Mouse (Mus musculus) liver, embryonic 14.5 days (tissue): Measurements from ENCODE around the gene Mtmr12. TPM values are rescaled to one million over a fixed set of nuclear protein-coding genes. Genes with fewer than 3 reads are reported as not detected.

ENCODE experiments used
- ATAC-seq: fragments of 200-750 bp; cut with Nextera tagmentation; 2 replicates; pipeline ENCODE4 v1.8.0; 2017; ENCODE audit warnings: moderate number of reproducible peaks, mild to moderate bottlenecking, moderate library complexity; ENCODE audit not compliant: insufficient read depth
- DNase-seq, 3 experiments: peaks; one replicate each; pipeline ENCODE4 v3.0.0-alpha.2; 2012 to 2013; ENCODE audit warnings: low read depth in 3 of 3, low spot score in 3 of 3
- H3K27ac ChIP-seq: fragments of 300-500 bp; sonication (generic); 2 replicates; pipeline ENCODE4 v1.5.1; 2014; ENCODE audit warnings: moderate library complexity, mild to moderate bottlenecking, control low read depth, inconsistent platforms
- H3K27me3 ChIP-seq: fragments of 300-500 bp; sonication (generic); 2 replicates; pipeline ENCODE4 v1.6.1; 2014; ENCODE audit warnings: mild to moderate bottlenecking, low read length, moderate library complexity; ENCODE audit not compliant: control insufficient read depth, insufficient read depth
- H3K36me3 ChIP-seq: fragments of 300-500 bp; sonication (generic); replicated peaks from 2 replicates; pipeline ENCODE4 v1.6.1; 2014; ENCODE audit warnings: low read depth; ENCODE audit not compliant: control insufficient read depth, insufficient read depth
- H3K4me1 ChIP-seq, 2 experiments: fragments of 200-500 bp in 1 of 2; fragments of 300-500 bp in 1 of 2; sonication (generic) in 1 of 2; replicated peaks; 2 replicates each; pipeline ENCODE4 v1.6.1; 2012 to 2014; ENCODE audit warnings: antibody characterized with exemption in 1 of 2, inconsistent platforms in 1 of 2, low read length in 1 of 2; ENCODE audit not compliant: control insufficient read depth in 2 of 2, insufficient read depth in 2 of 2
- H3K4me2 ChIP-seq: fragments of 300-500 bp; sonication (generic); 2 replicates; pipeline ENCODE4 v1.6.1; 2014; ENCODE audit warnings: low read depth, mild to moderate bottlenecking, control low read depth, moderate library complexity
- H3K4me3 ChIP-seq, 2 experiments: fragments of 200-500 bp in 1 of 2; fragments of 300-500 bp in 1 of 2; sonication (generic) in 1 of 2; 2 replicates each; pipeline ENCODE4 v1.5.1; 2012 to 2014; ENCODE audit warnings: low read depth in 2 of 2, low read length in 2 of 2, mild to moderate bottlenecking in 2 of 2, control low read depth in 1 of 2, inconsistent platforms in 1 of 2, moderate library complexity in 1 of 2; ENCODE audit not compliant: insufficient read depth in 1 of 2
- H3K9ac ChIP-seq: fragments of 300-500 bp; sonication (generic); replicated peaks from 2 replicates; pipeline ENCODE4 v1.6.1; 2014; ENCODE audit warnings: mild to moderate bottlenecking, control low read depth, moderate library complexity
- H3K9me3 ChIP-seq: fragments of 300-500 bp; sonication (generic); 2 replicates; pipeline ENCODE4 v1.6.1; 2016; ENCODE audit warnings: low read length, mixed read lengths; ENCODE audit not compliant: control insufficient read depth
- CTCF ChIP-seq: IDR thresholded peaks from 2 replicates; pipeline ENCODE4 v1.5.1; 2016; ENCODE audit warnings: antibody characterized with exemption, low read depth, control low read depth
- EP300 ChIP-seq: IDR thresholded peaks from 2 replicates; pipeline ENCODE4 v1.6.1; 2016; ENCODE audit warnings: antibody characterized with exemption, low read depth
- WGBS: fragments of 180-500 bp; shearing (Covaris S2); extraction: QIAGEN DNeasy Blood & Tissue Kit; methylation state at CpG from one replicate; pipeline ENCODE4 v1.1.7; 2014; ENCODE audit not compliant: insufficient replicate concordance; 5-methylcytosine and 5-hydroxymethylcytosine counted together
- polyA plus RNA-seq, 2 experiments: library from polyadenylated mRNA; depleted of rRNA in 1 of 2; stranded (reverse) in 1 of 2; unstranded in 1 of 2; fragments of >200 nt; fragmentation: Nextera tagmentation in 1 of 2; extraction: Ambion mirVana in 1 of 2; gene quantifications; 2 replicates each; pipeline versions ENCODE4 v1.2.1 to v1.2.3; 2012 to 2014

The Mtmr12 gene
- polyA plus RNA-seq, 2 experiments: 6.4 to 7.2 TPM

DNA sequence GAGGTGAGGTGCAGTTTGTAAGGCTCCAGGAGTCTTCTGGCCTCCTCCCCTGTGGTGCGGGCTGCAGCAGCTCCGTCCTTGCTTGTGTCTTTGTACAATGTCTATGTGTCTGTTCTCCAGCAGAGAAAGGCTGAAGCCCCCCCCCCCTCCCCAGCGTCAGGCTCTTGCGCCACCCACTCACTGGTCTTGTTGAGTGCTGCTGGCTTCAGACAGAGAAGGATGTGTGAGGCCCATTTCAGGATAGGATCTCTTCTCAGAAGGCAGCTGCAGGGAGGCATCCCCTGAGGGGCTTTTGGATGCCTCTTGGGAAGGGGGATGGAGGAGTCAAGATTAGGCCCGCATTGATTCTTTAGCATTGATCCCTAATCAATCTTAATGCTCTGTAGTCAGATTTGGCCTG lies 13.0 kb downstream of the Mtmr12 start:
- H3K27ac ChIP-seq: no peak overlapping the region
- no peak for TF ChIP-seq CTCF
- TF ChIP-seq EP300: no peak
- DNase-seq: no peak
- H3K4me3 ChIP-seq: no peak overlapping the region
- H3K4me1 ChIP-seq: peaks cover 0 to 30% of the 10 kb centered on the region in 2 experiments; a peak in 3 of 4 replicates
- H3K36me3 ChIP-seq: no peaks in the 10 kb centered on the region
- ATAC-seq: no peak
- H3K9ac ChIP-seq: no peak overlapping the region
- no peak overlapping the region for H3K4me2 ChIP-seq
- WGBS: 65% methylated on average over 5 of the region's 5 CpGs
- no peaks in the 10 kb centered on the region for H3K27me3 ChIP-seq
- H3K9me3 ChIP-seq: no peaks in the 10 kb centered on the region

DNA sequence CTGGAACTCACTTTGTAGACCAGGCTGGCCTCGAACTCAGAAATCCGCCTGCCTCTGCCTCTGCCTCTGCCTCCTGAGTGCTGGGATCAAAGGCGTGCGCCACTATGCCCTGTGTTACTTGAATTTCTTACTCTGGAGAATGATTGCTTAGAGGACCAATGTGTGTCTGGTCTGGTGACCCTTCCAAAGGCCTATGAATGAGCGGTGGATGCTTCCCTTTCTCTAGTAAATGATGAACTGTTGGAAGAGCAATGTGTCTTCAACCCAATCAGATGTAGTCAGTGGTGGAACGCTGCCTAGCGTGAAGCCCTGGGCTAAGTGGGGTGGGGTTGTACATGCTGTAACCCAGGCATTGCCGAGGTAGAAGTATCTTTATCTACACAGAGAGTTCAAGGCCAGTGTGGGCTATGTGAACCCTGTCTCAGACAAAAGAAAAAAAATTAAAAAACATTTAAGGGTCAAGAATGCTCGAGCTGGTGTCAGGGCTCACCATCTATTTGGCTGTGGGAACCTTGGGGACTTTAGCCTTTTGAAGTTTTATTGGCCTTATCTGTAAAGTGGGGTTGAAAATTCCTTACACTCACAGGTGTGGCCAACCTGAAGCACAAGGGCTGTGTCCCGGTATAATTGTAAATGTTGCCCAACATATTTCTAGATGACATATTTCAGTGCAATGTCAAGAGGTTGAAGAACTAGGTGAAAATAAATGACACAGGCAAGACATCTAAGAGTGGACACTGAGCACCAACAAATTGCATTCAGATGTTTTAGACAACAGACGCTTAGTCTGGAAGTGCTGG lies 14.0 kb downstream of the Mtmr12 start:
- Histone ChIP-seq H3K36me3 (no peaks in the 10 kb centered on the region), H3K4me3 (no peak overlapping the region), H3K4me1 (peaks cover 0 to 25% of the 10 kb centered on the region in 2 experiments; a peak in 3 of 4 replicates), H3K27me3 (no peaks in the 10 kb centered on the region), H3K9me3 (no peaks in the 10 kb centered on the region), H3K9ac (no peak overlapping the region), H3K27ac (no peak overlapping the region), H3K4me2 (no peak overlapping the region)
- ATAC-seq (no peak), DNase-seq (no peak)
- WGBS: 60% methylated on average over 11 of the region's 11 CpGs
- TF ChIP-seq CTCF (no peak), EP300 (no peak)

DNA sequence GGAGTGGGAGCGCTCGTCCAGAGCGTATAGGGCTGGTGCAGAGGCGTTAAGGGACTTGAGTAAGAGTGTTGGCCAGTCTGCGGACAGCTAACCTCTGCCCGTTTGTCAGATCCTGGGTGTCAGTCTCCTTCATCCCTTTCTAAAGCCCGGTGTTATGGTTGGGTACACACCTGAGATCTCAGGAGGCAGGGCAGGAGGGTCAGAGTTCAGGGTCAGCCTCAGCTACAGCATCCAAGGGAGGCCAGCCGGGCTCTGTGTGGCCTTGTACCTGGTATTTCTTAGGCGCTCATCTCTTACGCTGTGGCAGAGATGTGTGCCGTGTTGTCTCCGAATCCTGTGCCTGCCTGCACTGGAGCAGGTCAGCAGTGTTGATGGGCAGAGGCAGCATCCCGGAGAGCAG lies 16.3 kb downstream of the Mtmr12 start:
- H3K9ac ChIP-seq: no peak overlapping the region
- no peak overlapping the region for H3K4me2 ChIP-seq
- DNase-seq (no peak), ATAC-seq (no peak)
- H3K4me1 ChIP-seq: peaks cover 4 to 28% of the 10 kb centered on the region in 2 experiments; a peak in 3 of 4 replicates
- H3K9me3 ChIP-seq: no peaks in the 10 kb centered on the region
- H3K27ac ChIP-seq: no peak overlapping the region
- no peak overlapping the region for H3K4me3 ChIP-seq
- no peaks in the 10 kb centered on the region for H3K27me3 ChIP-seq
- H3K36me3 ChIP-seq: no peaks in the 10 kb centered on the region
- WGBS: 83% methylated on average over 13 of the region's 13 CpGs
- TF ChIP-seq EP300: no peak
- no peak for TF ChIP-seq CTCF

DNA sequence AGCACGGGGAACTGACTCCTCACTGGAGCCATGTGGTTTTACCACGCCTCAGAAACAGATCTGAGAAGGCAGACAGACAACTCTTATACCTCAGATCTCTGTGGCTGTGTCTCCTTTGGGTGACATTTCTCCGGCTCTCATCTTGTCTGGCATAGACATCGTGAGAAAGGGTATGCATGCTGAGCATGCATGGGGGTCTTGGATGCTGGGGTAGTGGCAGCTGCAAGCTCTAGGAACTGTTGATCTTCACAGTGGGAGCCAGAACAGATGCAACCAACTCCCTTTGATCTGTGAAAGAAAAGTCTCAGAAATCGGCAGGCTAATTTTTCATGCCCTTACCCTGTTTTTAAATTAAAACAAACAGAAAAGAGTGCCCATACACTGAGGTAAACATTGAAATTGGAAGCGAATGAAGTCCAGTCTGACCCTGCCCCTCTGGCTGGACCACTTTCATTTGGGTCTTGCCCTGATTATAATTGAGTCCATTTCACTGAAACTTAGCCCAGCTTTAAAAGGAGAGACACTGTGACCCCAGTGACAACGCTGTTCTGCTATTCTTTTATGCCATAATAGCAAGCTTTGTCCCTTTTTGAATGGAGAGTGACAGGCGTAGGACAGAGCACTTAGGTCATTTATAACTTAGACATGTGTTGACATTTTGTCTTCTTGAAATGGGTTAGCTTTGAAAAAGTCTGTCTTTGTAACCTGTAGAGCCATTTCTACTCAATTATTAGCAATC lies 17.9 kb downstream of the Mtmr12 start:
- ATAC-seq (no peak), DNase-seq (no peak)
- no peaks in the 10 kb centered on the region for H3K9me3 ChIP-seq
- TF ChIP-seq CTCF (no peak), EP300 (no peak)
- H3K27me3 ChIP-seq: no peaks in the 10 kb centered on the region
- no peak overlapping the region for H3K9ac ChIP-seq
- H3K36me3 ChIP-seq: no peaks in the 10 kb centered on the region
- H3K27ac ChIP-seq: no peak overlapping the region
- peaks cover 9 to 40% of the 10 kb centered on the region in 2 experiments; a peak in 3 of 4 replicates for H3K4me1 ChIP-seq
- H3K4me3 ChIP-seq: no peak overlapping the region
- WGBS: 46% methylated on average over 8 of the region's 8 CpGs
- no peak overlapping the region for H3K4me2 ChIP-seq

DNA sequence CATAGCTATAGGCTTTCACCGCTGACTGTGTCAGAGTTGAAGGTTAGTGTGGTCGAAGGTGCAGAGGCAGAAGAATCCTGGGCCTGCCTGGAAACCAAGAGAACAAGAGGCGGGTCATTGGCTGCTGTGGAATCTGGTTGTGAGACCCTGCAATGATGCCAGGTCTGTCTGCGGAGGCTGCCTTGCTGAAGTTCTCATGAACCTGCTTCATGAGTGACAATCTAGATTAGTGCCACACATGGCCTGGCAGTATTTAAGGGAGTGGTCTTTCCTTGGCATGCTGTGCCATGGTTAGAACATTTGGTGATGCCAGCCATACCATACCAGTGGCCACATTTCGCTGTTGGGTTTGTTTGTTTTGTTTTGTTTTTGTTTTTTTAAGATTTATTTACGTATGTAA lies 18.6 kb downstream of the Mtmr12 start:
- Histone ChIP-seq H3K9me3 (no peaks in the 10 kb centered on the region), H3K4me2 (no peak overlapping the region), H3K9ac (no peak overlapping the region), H3K36me3 (no peaks in the 10 kb centered on the region), H3K27ac (no peak overlapping the region), H3K27me3 (no peaks in the 10 kb centered on the region), H3K4me3 (no peak overlapping the region), H3K4me1 (peaks cover 9 to 45% of the 10 kb centered on the region in 2 experiments; a peak in 3 of 4 replicates)
- DNase-seq (no peak), ATAC-seq (no peak)
- WGBS: 74% methylated on average over 6 of the region's 6 CpGs
- no peak for TF ChIP-seq EP300
- no peak for TF ChIP-seq CTCF
